Mouse (Mus musculus) sigmoid colon, adult 10 weeks (tissue): ENCODE data around the gene Mief2. TPM values are rescaled to one million over a fixed set of nuclear protein-coding genes. Genes with fewer than 3 reads are reported as not detected.

Experiments
- polyA plus RNA-seq: library from polyadenylated mRNA; stranded (reverse); fragments of 350-450 nt; fragmentation: Illumina TruSeq; extraction: RNeasy Lipid Tissue Mini Kit (QIAGEN cat#74804); gene quantifications from one replicate; pipeline ENCODE4 v1.2.3, GENCODE M21; 2014; ENCODE audit warnings: low read depth, low replicate concordance

Gene Mief2
- polyA plus RNA-seq: 0.22 TPM

GRCm38 (mm10) chr11:60728260-60728761, at the start of gene Mief2:
TSS of gene Mief2 (plus strand) at chr11:60728398.

GRCm38 (mm10) chr11:60699524-60700075, 28.6 kb upstream of the Mief2 start, which contains the start of gene Llgl1:
TSS of gene Llgl1 (plus strand) at chr11:60699723.

GRCm38 (mm10) chr11:60726601-60727391, 1.4 kb upstream of the Mief2 start, which contains the start of gene Flii:
TSS of gene Flii (minus strand) at chr11:60727263.

GRCm38 (mm10) chr11:60776829-60777740, 48.9 kb downstream of the Mief2 start, which contains the start of the genes Top3a and Smcr8:
TSS of gene Top3a (minus strand) at chr11:60777365.
TSS of gene Smcr8 (plus strand) at chr11:60777524.

Other genes starting within 250 kb of the Mief2 start
- 61.4 TPM for gene Alkbh5, start 192.0 kb upstream of the Mief2 start, polyA plus RNA-seq
- gene Llgl1, start 28.7 kb upstream of the Mief2 start, polyA plus RNA-seq: 0.28 TPM
- gene Flii, start 1.1 kb upstream of the Mief2 start, polyA plus RNA-seq: 9.1 TPM
- 3.5 TPM for gene Top3a, start 49.0 kb downstream of the Mief2 start, polyA plus RNA-seq
- gene Smcr8, start 49.1 kb downstream of the Mief2 start, polyA plus RNA-seq: 14.3 TPM
- 34.1 TPM for gene Shmt1, start 83.3 kb downstream of the Mief2 start, polyA plus RNA-seq
- 6.7 TPM for gene Dhrs7b, start 102.2 kb downstream of the Mief2 start, polyA plus RNA-seq
- gene Tmem11, start 150.9 kb downstream of the Mief2 start, polyA plus RNA-seq: 12.9 TPM
- gene Natd1, start 186.4 kb downstream of the Mief2 start, polyA plus RNA-seq: 1.3 TPM
- gene Map2k3, start 203.6 kb downstream of the Mief2 start, polyA plus RNA-seq: 12.7 TPM